Mouse (Mus musculus) spleen, postnatal 10 days (tissue): Measurements from ENCODE around the gene Pkd2l1.
"Not testable (repeated sequence)": the region's sequence is repeated elsewhere in the genome, so short reads cannot be mapped to it uniquely, and the experiment has no call there.

Experiments
- DNase-seq, 2 experiments: peaks; one replicate each; pipeline ENCODE4 v3.0.0; 2021 to 2022; ENCODE audit warnings: low spot score in 2 of 2

Pkd2l1 gene

DNA sequence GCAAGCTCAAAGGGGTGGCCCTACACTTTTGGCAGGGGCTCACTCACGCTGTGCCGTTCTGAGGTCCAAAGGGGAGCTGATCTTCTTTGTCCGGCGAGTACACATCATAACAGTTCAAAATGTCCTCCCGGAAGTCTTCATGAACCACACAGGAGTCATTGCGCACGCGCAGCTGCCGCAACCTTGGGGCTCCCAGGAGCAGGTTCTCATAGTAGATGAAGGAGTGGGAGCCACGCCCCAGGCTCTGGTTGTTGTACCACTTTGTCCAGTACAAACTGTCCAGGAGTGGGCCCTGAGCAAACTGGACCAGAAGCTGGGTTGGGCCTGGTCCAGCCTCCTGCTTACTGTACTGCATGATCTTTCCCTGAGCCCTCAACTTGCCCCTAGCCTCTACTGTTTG is 35.2 kb downstream of the Pkd2l1 start:
- no peak for DNase-seq

DNA sequence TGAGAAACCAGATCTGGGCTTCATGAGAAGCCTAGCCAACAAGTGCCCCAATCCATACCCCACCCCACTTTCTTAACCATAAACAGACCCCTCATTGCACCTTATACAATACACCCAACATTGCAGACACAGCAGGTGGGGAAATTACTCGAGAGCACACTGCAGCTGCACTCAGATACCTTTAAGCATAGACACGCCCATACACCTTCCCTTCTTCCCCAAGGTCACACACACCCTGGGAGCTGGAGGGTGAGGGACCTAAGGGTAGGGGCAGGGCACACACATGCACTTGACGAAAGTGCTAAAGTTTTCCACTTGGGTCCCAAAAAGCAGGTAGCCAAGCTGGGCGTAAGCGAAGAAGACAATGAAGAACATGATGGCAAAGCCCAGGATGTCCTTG is 38.5 kb downstream of the Pkd2l1 start:
- DNase-seq = no peak

DNA sequence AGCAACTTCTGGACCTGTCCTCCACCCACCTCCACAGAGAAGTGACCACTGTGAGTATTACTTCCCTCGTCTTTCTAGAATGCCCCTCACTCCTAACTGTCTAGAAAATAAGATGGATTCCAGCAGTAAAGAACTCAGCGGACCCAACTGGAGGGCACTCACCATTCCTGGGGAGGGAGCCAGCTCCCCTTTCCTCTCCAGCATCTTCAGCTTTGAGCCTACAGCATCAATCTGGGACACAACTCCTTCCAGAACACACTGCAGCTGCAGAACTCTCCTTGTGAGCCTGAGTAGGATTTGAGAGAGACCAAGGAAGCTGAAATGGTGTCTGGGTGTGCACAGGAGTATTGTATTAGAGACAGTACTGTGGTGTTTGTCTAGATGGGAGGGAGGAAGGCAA is 43.3 kb downstream of the Pkd2l1 start:
- DNase-seq = no peak

DNA sequence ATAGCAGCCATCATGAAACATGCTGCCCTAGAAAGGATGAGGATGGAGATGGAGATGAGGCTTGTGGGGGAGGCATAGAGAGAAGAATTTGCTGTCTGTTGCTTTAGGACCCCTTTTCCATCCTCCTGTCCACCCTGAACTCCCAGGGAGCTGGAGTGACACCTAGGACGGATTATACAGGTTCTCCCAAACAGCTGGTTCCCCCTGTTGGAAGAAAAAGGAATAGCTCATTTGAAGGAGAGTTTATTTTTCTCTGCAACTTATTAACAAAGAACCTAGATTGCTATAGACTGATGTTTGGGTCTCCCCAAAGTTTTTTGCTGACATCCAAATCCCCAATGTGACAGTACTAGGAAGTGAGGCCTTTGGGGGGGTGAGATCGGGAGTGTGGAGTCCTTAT is 43.9 kb downstream of the Pkd2l1 start:
- DNase-seq = no peak

GRCm38 (mm10) chr19:44146951-44147350 is 45.3 kb downstream of the Pkd2l1 start:
- no peak for DNase-seq

GRCm38 (mm10) chr19:44146568-44146879 is 45.7 kb downstream of the Pkd2l1 start:
- DNase-seq = no peak

DNA sequence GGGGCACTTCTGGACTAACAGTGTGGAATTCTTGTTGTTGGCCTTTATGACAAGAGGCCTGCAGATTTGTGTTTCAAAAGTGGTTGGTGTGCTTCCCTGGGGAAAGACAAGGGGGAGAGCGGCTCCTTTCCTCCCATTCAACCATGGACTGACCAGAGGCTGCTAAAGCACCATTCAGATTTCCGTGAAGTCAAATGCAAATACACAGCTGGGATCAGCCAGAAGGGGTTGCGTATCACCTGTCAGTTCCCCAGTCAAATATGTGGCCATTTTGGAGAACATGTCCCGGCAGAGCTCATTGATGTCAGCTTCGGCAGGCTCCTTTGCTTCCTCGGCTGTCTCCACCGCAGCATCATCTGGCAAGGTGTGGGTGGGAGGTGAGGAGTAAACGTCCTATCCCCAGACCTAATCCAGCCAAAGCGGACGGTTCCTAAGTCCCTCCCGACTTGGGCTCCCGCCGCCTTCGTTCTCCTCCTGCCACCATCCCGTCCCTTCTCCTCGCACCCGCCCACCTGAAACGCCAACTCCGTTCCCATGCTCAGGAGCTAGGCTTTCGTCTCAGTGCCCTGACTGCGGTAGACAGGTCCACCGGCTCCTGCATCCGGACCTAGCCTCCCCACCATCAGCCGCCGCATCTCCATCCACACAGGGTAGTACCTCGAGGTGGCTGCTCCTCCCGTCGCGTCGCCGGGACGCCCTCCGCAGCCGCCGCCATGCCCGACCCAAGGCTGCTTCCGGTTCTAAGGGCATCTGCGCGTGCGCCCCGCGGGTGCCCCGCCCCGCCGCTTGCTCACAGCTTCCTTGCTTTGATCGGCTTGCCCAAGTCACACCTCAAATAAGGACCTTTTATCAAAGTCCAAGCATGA is 46.3 kb downstream of the Pkd2l1 start, which contains the start of gene Bloc1s2:
TSS of gene Bloc1s2 (minus strand) at position 745 of the 866 bp plus-strand sequence.
- DNase-seq = peak; percentile 85 to 94

DNA sequence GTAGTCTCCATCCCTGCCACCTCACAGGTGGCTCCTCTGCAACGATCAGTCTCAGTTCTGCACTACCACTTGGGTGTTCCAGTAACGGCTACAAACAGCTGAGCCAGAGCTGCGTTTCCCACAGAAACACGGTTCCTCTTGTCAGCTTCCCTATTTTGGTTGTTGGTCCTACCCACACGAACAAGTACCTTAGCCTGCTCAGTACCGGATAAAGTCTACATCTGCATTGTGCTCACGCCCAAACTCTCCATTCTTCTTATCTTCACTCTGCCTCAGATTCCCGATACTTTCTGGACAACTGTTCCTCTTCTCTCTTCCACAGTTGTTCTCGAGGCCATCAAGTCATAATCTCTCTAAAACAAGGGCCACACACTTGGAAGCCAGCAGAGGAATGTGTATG is 47.9 kb downstream of the Pkd2l1 start:
- peak in 1 of 2 experiments; percentile 37 for DNase-seq

DNA sequence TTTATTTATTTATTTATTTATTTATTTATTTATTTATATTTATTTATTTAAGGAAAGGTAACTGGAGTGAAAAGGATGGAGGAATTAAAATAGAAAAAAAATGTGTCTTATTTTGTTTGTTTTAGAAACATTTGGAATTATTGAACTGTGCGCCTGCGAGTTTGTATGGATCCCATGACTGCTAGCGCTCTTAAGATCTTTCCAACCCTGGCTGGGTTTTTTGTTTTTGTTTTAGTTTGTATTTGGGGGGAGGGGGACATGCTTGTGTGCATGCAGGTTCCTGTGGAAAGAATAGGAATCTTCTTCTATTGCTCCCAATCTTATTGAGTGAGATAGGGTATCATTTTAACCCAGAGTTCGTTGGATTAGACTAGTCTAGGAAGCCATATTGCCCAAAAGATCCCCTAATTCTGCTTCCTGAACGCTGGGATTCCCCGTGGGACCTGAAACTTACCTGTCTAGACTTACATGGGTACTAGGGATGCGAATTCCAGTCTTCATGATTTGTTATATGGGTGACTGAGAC is 56.2 kb downstream of the Pkd2l1 start:
- DNase-seq = no peak

DNA sequence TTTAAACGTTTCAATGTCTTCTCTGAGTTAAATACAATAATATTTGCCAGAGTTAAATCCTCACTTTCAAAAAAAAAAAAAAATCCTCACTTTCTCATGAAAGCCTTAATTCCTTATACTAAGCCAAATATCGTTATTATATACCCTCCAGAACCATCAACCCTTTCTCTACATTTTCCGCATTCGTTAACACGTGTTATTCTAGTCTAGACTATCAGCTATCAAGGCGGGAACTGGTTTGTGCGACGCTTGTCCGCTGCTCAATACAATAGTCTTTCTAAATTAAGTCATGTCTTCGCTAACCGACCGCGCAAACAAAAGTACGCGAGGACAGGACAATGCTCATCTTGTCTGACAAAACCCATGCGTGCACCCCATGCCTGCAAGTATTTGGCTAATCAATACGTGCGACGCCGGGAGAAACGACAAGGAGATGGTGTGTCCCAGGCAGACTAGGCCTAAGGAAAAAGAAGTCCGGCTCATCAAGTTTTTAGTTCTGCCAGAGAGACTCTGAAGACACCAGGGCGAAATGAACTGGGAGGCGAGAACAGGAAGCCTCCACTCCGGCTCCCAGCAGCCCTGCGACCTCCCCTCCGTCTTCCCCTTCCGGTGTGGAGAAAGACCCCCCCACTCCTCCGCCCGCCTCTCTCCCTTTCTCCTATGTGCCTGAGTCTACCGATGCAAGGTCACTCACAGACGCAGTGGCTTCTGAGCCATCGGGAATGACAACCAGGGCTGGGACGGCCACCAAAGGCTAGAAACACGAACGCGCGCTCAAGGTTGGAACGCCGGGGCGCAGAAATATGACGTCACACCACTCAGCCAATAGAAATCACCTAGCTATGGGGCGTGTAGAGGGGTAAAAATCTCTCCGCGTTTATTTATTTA is 56.9 kb downstream of the Pkd2l1 start, which contains the start of gene Cwf19l1:
TSS of gene Cwf19l1 (minus strand) at position 805 of the 888 bp plus-strand sequence.
- DNase-seq = peak; percentile 81 to 93

- DNase-seq = no peak
Measured at GRCm38 (mm10) chr19:44132917-44133316, 59.3 kb downstream of the Pkd2l1 start.

- DNase-seq = no peak
Measured at GRCm38 (mm10) chr19:44128560-44128959, 63.7 kb downstream of the Pkd2l1 start.

GRCm38 (mm10) chr19:44127729-44128497 is 64.3 kb downstream of the Pkd2l1 start:
- DNase-seq = no peak

- DNase-seq = no peak
Measured at GRCm38 (mm10) chr19:44121137-44121536, 71.1 kb downstream of the Pkd2l1 start.

GRCm38 (mm10) chr19:44120686-44121085 is 71.6 kb downstream of the Pkd2l1 start:
- not testable (repeated sequence) for DNase-seq

- DNase-seq = no peak
Measured at GRCm38 (mm10) chr19:44117793-44118192, 74.4 kb downstream of the Pkd2l1 start.

DNA sequence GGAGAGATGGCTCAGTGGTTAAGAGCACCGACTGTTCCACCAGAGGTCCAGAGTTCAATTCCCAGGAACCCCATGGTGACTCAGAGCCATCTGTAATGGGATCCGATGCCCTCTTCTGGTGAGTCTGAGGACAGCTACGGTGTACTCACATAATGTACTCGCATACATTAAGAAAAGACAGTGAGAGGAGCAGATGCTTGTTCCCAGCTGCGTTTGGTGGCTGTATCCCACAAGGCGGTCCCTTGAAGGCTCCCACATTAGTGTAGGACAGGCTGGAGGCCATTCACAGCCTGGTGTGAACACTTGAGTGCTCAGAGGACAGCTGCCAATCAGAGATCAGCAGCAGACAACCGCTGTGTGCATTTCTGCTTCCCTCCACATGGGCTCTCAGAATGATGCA is 80.5 kb downstream of the Pkd2l1 start:
- DNase-seq = no peak

DNA sequence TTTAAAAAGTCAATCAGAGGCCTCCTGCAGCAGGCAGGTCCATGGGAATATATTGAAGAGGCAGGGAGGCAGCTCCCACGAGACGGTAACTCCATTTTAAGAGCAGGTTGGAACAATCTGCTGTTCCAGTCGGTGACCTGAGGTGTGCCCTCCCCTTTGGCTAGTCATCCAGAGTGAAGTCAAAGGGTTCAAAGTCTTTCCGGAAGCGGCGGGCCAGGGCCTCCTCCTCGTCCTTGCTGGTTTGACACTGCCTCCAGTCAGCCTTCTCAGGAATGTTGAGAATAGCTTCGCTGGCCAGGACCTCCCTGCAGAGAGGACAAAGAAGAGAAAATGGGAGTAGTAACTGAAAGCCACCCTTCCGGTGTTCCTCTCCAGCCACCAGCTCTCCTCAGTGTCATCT is 81.9 kb downstream of the Pkd2l1 start:
- DNase-seq = no peak

GRCm38 (mm10) chr19:44108996-44109395 is 83.2 kb downstream of the Pkd2l1 start:
- DNase-seq = no peak

DNA sequence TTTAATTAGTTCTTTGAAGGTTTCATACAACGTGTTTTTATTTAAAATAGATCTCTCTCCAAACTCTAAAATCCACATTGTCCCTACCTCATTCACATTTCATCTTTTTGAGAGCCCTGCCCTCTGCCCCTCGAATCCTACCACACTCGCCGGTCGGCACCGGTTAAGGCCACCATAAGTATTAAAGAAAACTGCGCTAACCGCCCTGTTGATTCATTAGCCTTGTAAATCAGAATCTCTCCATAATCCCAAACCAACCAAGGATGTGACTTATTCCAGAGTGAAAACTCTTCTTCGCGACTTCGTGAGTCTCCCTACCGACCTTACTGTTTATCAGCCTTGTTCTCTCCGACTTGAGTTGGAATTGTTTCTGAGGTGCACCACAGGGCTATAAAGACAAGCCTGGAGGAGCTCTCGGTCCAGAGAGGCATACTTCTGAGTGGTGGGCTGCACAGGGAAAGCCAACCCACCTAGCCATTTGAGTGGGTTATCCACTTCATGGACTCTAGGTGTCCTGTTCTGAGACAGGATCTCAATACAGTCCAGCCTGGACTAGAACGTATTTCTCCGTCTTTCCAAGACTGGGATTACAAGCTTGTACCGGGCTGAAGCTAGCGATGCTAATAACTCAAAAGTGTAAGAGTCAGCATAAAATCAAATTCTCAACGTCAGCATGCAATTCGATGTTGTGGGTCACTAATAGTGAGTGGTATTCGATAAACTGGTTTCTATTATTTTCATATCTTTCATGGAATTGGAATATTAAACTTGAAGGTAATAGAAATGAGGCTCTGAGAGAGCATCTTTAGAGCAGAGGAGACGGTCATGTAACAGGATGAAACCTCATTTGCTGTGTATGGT is 84.4 kb downstream of the Pkd2l1 start:
- DNase-seq = peak; percentile 26 to 34
